Mouse (Mus musculus) right cerebral cortex, adult 18-20 months (tissue): ENCODE results near the gene Eva1b.
A peak's percentile ranks its signal among the peaks of the same experiment; 100 is the strongest.

Experiments
- DNase-seq: peaks from one replicate; pipeline ENCODE4 v3.0.0; 2022; ENCODE audit warnings: mixed read lengths

Eva1b gene

GRCm38 (mm10) chr4:126147533-126148160 is at the start of gene Eva1b:
TSS of gene Eva1b (plus strand) at chr4:126147744.
- no peak for DNase-seq

- no peak for DNase-seq
These were observed 48.2 kb upstream of the Eva1b start for GRCm38 (mm10) chr4:126099365-126099764.

DNA sequence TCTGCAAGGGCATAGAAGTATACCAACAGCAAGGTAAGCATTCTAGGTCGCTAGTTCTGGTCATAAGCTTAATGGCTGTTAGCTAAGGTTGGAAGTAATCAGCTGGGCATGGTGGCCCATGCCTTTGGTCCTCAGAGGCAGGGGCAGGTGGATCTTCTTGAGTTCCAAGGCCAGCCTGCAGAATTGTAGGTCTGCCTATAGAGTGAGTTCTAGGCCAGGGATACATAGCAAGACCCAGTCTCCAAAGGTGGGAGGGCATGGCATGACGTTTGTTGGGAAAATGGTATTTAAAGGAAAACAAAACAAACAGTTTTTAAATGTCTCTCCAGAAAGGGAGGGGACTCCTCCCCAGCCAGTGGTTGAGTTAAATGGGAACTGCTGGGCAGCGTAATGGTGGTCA is 46.8 kb upstream of the Eva1b start:
- no peak for DNase-seq

GRCm38 (mm10) chr4:126102061-126102841 is 45.3 kb upstream of the Eva1b start:
- peak; percentile 58 for DNase-seq

GRCm38 (mm10) chr4:126103057-126103581 is 44.4 kb upstream of the Eva1b start:
- DNase-seq, result peak; percentile 91

DNA sequence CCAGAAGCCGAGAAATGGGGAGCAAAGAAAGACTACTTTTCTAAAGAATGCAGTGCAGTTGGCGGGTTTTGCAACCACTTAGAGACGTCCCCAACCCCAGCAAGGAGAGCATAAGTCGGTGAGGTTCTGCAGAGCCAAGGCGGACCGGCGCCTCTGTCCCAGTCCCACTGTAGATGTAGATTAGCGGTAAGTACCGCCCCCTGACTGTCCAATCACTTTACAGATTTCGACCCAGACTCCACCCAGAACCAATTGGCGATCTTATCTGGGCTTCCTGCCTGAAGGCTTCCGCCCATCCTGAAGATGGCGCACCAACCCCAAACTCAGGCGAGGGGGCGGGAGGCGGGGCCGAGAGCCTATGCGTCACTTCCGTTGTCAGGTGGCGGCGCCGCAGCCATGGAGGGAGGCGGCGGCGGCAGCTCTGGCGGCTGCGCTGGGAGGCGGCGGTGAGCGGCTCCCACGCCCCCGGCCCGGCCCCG is 43.9 kb upstream of the Eva1b start, which contains the start of gene Stk40:
Stk40 (plus strand) TSS at position 368 of the 479 bp plus-strand sequence.
- peak; percentile 95 for DNase-seq

GRCm38 (mm10) chr4:126104261-126105075 is 43.1 kb upstream of the Eva1b start:
- no peak for DNase-seq

DNA sequence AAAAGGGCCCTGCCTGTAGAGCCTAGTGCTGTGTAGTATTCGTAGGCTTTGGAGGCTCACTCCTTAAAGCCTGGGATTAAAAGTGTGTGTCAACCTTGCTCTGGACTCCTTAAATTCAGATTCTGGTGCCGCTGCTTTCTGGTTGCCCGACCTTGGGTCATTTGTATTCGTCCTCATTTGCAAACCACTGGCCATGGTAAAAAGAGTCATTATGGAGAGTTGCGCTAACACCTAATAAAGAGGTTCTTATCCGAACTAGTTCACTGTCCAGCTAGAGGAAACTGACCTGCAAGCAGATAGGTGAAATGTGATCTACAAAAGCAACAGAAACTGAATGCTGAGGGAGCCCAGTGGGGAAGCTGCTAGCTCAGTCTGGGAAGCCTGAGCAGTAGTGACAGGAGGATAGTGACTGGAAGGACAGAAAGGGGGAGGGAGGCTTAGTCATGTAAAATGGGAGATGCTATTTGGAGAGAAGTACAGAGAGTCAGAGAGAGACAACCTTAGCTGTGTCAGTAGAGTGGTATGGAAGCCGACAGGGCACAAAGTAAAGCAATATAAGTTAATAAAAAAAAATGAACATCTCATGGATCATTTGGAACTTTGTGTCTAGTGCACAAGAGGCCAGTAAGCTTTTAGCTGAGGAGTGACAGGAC is 42.3 kb upstream of the Eva1b start:
- no peak for DNase-seq

DNA sequence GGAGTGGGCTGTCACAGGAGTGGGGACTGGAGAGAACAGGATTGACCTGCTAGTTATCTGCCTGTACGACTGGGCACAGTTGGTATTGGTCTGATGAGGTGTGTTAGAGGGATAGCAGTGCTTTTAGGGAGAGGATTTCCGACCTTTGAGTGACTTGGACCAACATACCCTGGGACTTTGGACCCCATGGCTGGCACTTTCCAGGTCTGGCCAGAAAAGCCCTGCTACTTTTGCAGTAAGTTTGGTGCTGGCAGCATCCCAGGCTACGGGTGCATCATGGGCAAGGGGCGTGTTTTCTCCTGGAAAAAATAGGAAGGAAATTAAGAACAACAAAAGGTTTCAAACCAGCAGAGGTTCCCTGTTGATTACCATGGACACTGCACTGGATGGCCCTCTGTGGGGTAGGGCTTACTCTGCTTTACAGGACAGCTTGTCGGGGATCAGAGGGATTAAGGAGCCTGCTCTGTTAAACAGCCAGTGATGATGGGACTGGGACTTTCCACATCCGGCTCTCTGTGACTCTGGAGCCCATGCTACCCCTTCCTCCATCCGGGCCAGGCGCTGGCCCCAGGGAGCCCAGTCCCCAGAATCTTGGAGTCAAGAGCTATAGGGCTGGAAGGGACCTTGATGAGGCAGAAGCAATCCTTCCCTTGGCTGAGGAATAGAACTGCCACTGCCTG is 39.3 kb upstream of the Eva1b start:
- no peak for DNase-seq

DNA sequence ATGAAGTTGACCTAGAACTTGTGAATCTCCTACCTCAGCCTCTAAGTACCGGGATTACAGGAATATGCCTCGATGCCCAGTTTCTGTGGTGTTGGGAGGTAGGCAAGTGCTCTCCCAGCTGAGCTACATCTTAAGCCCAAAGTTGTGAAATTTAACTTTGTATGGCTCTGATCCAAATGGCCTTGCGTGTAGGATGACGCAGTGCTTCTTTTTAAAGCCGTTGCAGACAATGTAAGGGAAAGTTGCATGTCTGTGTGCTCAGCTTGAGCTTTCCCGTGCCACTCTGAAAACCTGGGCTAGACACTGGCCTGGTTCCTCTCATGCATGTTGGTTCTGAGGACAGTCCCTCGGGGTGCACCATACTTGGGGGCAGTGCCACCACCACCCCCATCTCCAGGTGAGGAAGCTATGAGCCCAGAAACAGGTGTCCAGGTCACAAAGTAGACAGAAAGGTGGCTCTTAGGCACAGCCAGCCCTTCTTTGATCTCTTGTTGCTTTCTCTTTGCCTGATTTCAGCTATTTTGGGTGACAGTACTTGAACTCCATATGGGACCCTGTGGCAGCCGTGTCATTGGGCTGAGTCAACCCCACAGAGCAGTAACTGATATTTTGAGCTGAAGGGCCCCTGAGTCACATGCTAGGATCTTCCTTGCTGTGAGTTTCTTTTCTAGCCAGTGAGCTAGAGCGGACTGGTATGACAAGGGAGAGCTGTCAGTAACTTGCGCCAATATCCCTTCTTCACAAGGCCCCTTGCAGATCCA is 37.8 kb upstream of the Eva1b start:
- no peak for DNase-seq

- DNase-seq, result peak; percentile 89
These were observed 37.0 kb upstream of the Eva1b start for GRCm38 (mm10) chr4:126110374-126111152.

DNA sequence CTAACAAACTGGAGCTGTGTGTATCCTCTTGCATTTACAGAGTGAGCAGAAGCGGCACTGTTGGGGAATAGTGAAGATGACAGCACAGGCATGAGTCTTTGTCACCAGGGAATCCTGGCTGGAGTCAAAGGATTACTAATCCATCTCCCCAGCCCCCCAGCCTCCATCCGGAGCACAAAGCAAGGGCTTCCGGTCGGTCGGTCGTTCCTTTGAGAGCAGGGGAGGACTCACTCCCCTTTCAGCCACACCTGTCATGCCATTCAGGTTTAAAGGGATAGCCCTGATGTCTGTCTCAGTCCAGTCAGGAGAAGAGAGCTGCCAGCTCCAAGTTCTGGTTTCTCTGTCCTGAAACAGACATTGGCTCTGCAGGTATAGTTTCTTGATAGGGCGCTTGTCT is 36.4 kb upstream of the Eva1b start:
- no peak for DNase-seq

- DNase-seq, result no peak
These were observed 34.3 kb upstream of the Eva1b start for GRCm38 (mm10) chr4:126113243-126113642.

DNA sequence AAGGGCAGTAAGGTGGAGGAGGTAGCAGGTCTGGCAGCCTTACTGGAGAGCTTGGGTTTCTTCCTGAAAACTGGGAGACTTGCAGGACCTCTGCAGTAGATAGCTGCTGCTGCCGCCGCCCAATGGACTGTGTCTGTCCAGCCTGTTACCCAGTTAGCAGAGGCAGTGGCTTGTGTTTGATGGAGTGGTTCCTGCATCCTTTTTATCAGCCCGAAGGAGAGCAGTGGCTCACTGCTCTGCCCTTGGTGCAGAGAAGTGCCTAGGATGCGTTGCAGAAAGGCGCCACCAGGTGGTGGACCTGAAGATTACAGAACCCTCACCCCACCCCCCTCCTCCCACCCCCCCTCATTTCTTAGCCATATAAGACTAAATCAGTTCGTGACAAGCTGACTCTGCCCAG is 33.6 kb upstream of the Eva1b start:
- DNase-seq, result no peak

DNA sequence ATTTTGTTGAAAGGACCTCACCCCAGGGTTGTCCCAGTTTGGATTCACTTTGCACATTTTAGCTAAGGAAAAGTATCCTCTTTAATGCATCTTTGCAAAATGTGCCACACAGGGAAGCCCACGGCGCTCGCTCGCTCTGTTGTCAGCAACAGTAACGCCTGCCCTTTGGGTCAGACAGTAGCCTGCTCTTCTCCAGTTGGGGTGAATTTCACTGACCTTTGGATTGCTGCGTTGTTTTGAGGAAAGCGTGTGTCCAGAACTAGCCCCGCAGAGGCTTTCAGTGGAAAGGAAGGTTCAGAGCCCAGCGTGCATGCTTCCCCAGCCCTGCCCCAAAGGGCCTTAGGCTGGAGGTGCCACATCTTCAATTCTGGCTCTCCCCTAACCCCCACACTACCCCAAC is 32.1 kb upstream of the Eva1b start:
- DNase-seq, result no peak

GRCm38 (mm10) chr4:126115871-126116521 is 31.5 kb upstream of the Eva1b start:
- no peak for DNase-seq

- DNase-seq, result no peak
These were observed 30.4 kb upstream of the Eva1b start for GRCm38 (mm10) chr4:126117116-126117515.

DNA sequence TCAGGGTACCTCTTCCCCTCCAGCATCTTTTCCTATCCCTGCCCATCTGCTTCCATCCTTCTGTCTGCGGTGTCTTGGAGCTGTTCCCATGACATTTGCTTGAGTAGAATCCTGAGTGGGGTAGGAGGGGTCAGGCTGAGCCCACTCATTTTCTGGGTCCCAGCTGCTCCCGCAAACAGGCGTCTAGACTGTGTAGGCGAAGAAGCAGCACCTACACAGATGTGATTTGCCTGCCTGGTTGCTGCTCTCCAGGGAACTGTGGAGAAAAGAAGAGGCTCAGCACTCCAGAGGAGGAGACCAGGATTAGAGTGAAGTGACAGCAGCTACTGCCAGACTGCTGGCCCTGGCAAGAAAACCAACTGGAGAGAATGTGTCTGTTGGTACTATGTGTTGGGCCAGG is 28.9 kb upstream of the Eva1b start:
- peak; percentile 88 for DNase-seq

GRCm38 (mm10) chr4:126119051-126119450 is 28.5 kb upstream of the Eva1b start:
- DNase-seq, result no peak

- DNase-seq, result no peak
These were observed 27.5 kb upstream of the Eva1b start for GRCm38 (mm10) chr4:126120052-126120451.
